Mouse (Mus musculus) adipocyte (in vitro differentiated cells): ENCODE results near the gene Cdcp2.
"Not testable (repeated sequence)": the region's sequence is repeated elsewhere in the genome, so short reads cannot be mapped to it uniquely, and the experiment has no call there.

Experiments
- DNase-seq: peaks from one replicate; pipeline ENCODE4 v3.0.0-alpha.2; 2016; ENCODE audit warnings: low spot score

The Cdcp2 gene

GRCm38 (mm10) chr4:107091696-107092095 is 5.0 kb upstream of the Cdcp2 start:
- DNase-seq = no peak

- DNase-seq = no peak
Observed at GRCm38 (mm10) chr4:107094484-107095187, 2.1 kb upstream of the Cdcp2 start.

GRCm38 (mm10) chr4:107096043-107096442 is 648 bp upstream of the Cdcp2 start:
- no peak for DNase-seq

- DNase-seq = no peak
Observed at GRCm38 (mm10) chr4:107097871-107098270, 1.2 kb downstream of the Cdcp2 start.

- DNase-seq = no peak
Observed at GRCm38 (mm10) chr4:107098375-107098774, 1.7 kb downstream of the Cdcp2 start.

GRCm38 (mm10) chr4:107098791-107099525 is 2.3 kb downstream of the Cdcp2 start:
- no peak for DNase-seq

GRCm38 (mm10) chr4:107102220-107102619 is 5.5 kb downstream of the Cdcp2 start:
- DNase-seq = no peak

GRCm38 (mm10) chr4:107106777-107107176 is 10.1 kb downstream of the Cdcp2 start:
- DNase-seq = no peak

- DNase-seq = peak; percentile 53
Observed at GRCm38 (mm10) chr4:107108291-107108731, 11.6 kb downstream of the Cdcp2 start.

- DNase-seq = not testable (repeated sequence)
Observed at GRCm38 (mm10) chr4:107109181-107109580, 12.5 kb downstream of the Cdcp2 start.

GRCm38 (mm10) chr4:107114278-107114677 is 17.6 kb downstream of the Cdcp2 start:
- DNase-seq = no peak

- peak; percentile 15 for DNase-seq
Observed at GRCm38 (mm10) chr4:107117741-107118385, 21.2 kb downstream of the Cdcp2 start.

GRCm38 (mm10) chr4:107119056-107119455 is 22.4 kb downstream of the Cdcp2 start:
- no peak for DNase-seq

GRCm38 (mm10) chr4:107120676-107121075 is 24.0 kb downstream of the Cdcp2 start:
- no peak for DNase-seq

- DNase-seq = peak; percentile 21
Observed at GRCm38 (mm10) chr4:107121165-107121943, 24.7 kb downstream of the Cdcp2 start.

GRCm38 (mm10) chr4:107124376-107124775 is 27.7 kb downstream of the Cdcp2 start:
- no peak for DNase-seq

GRCm38 (mm10) chr4:107125101-107125500 is 28.4 kb downstream of the Cdcp2 start:
- peak; percentile 45 for DNase-seq

GRCm38 (mm10) chr4:107126389-107126788 is 29.7 kb downstream of the Cdcp2 start:
- DNase-seq = no peak

GRCm38 (mm10) chr4:107126891-107127524 is 30.3 kb downstream of the Cdcp2 start:
- DNase-seq = no peak

- DNase-seq = peak; percentile 63
Observed at GRCm38 (mm10) chr4:107127901-107128669, 31.4 kb downstream of the Cdcp2 start.

- DNase-seq = peak; percentile 19
Observed at GRCm38 (mm10) chr4:107129373-107129772, 32.7 kb downstream of the Cdcp2 start.
